Mouse (Mus musculus) testis, postnatal 14 days (tissue): ENCODE results near the gene Akt3.

ENCODE experiments used
- DNase-seq: peaks from one replicate; pipeline ENCODE4 v3.0.0; 2021; ENCODE audit warnings: low spot score

Akt3 gene

DNA sequence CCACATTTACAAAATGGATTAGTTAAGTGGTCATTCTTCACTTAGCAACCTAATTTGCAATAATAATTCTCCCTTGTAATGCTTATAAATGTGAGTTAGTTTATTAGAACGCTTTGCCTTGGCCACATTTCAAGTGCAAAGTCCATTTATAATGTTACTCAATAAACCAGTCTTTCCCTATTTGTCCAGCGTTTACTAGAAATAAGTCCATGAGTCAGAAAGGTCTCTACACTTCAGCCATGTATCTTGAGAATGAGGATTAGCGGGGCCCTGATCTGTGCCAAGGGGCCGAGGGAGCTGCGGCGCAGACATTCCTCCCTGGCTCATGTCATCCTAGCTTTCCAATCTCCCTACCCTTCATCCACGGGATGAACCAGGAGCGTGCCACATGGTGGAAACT lies 275.3 kb downstream of the Akt3 start:
- DNase-seq = no peak

GRCm38 (mm10) chr1:176981511-176981910 lies 276.5 kb downstream of the Akt3 start:
- DNase-seq = no peak

GRCm38 (mm10) chr1:176980801-176981400 lies 277.1 kb downstream of the Akt3 start:
- no peak for DNase-seq

DNA sequence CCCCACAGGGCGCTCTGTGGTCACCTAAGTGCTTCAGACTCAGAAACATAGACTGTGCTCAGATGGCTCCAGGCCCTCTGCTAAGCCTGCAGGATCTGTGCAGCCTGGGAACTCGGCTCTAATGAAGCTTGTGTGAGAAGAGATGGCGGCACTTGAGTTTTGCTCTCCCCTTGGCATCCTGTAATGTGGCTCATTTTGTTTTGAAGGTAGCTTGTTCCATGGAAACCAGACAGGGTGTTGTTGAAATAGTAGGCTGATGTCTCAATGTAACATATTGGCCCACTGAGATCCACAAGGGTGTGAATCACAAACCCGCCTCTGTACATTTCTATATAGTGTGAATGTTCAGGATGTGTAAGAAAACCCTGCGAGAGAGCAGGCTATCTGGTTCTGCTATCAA lies 277.9 kb downstream of the Akt3 start:
- DNase-seq = no peak

GRCm38 (mm10) chr1:176979235-176979634 lies 278.8 kb downstream of the Akt3 start:
- no peak for DNase-seq

DNA sequence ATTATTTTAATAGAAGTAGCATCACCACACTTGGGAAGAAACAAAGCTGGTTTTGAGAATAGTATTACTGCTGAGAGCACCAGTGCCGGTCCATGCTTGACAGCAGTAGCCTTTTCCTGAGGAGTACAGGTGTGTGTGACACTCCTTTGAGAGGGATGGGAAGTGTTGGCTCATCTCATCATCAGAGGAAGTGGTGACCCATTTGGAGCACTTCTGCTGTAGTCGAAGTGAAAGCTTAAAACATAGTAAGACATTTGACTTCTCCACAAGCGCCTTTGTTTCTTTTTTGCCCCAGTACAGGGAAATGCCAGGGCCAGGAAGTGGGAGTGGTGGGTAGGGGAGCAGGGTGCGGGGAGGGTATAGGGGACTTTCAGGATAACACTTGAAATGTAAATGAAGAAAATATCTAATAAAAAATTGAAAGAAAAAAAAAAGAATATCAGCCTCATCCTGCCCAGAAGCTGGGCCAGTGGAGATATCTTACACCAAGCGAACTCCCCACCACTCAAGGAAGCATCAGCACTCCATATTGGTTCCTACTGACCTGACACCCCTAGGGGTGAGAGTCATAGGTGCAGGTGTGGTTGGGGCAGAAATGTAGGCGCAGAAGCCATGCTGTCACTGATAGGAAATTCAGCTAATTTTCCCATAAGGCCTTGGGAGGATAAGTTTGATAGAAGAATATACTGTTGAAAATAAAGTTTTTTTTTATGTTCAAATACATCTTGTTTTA lies 284.5 kb downstream of the Akt3 start:
- DNase-seq = no peak

- no peak for DNase-seq
Observed at GRCm38 (mm10) chr1:176971479-176971797, 286.6 kb downstream of the Akt3 start.

DNA sequence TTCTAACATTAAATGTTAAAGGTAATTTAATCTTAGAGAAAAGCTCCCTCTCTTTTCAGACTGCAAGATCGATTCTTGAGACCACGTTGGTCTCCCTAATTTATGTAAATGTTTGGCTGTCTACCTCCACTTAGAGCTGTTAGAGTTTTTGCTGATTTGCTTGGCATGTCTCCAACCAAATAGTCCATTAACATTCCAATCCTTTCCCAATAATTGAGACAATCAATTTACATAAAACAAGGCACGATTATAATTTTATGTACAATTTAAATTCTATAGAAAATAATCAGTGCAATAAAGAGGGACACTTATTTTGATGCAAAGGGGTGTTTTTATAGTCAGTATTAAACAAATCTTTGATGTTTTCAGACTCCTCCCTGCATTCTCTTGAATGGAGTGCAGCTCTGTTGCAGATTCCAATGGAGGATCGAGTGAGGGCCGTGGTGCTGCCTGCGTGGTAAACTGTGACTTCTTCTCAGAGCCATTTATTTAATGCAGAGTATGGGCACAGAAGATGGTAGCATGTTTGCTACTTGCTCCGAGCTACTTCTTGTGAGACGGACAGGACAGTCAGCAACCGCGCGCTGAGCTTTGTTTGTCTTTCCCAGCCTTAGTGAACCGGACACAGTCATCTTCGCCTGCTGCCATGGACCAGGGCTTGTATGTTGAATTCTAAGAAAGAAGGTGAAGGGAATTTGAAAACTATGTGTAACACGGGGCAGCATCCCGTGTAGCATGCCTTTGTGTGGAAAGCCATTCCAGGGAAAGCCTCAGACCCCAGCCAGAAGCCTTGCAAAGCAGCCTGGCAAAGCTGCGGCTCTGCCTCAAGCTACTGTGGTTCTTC lies 287.1 kb downstream of the Akt3 start:
- DNase-seq = no peak
